Mouse (Mus musculus): Measurements from ENCODE around the gene Dmtf1. TPM values are rescaled to one million over a fixed set of nuclear protein-coding genes. Genes with fewer than 3 reads are reported as not detected.

Dmtf1 gene
- polyA plus RNA-seq (2015; fragmentation: Nextera tagmentation; extraction: Ambion mirVana): 26.7 and 30.0 TPM in 2 replicates

DNA sequence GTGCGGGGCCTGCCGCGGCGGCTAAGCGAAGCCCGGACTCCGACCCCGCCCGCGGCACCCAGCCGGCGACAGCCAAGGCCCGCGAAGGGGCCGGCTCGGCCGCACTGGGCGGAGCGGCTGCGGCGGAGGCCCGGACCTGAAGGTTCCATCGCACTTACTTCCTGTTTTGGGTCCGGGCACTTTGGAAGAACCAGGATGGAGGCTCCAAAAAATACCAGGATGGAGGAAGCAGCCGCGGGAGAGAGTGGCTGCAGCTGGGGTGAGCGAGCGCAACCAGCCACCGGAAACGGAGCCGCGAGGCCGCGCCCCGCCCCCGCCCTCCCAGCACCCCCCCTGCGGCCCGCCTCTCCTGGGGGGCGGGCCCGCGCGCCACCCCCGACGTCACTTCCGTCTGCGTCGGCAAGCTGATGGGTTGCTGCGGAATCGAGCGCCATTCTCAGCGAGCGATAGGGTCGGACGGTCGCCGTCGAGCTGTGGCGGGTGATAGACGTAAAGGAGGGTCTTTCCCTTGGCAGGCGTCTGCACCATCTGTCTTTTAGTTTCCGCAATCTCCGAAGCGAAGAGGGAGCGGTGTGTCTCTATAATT is at the start of gene Dmtf1:
Dmtf1 (minus strand) TSS at position 321 of the 586 bp plus-strand sequence.

GRCm38 (mm10) chr5:9100207-9100848 is 61.2 kb downstream of the Dmtf1 start, which contains the start of gene Tmem243:
Gene Tmem243 (plus strand): TSS chr5:9100668.

Other genes with a start within 250 kb of the Dmtf1 start
- 29.1 and 29.6 TPM in 2 replicates for gene Crot, start 164.5 kb downstream of the Dmtf1 start, polyA plus RNA-seq (2015; fragmentation: Nextera tagmentation; extraction: Ambion mirVana)
- 18.6 and 22.5 TPM in 2 replicates for gene Tmem243, start 61.1 kb downstream of the Dmtf1 start, polyA plus RNA-seq (2015; fragmentation: Nextera tagmentation; extraction: Ambion mirVana)
- gene 9330182L06Rik, start 104.3 kb upstream of the Dmtf1 start, polyA plus RNA-seq (2015; fragmentation: Nextera tagmentation; extraction: Ambion mirVana): 24.4 and 24.5 TPM in 2 replicates

All from neural tube, postnatal 0 days (tissue).